Mouse (Mus musculus): Measurements from ENCODE around the gene Lrch2.
"Not testable (repeated sequence)": the region's sequence is repeated elsewhere in the genome, so short reads cannot be mapped to it uniquely, and the experiment has no call there.

Lrch2 gene

DNA sequence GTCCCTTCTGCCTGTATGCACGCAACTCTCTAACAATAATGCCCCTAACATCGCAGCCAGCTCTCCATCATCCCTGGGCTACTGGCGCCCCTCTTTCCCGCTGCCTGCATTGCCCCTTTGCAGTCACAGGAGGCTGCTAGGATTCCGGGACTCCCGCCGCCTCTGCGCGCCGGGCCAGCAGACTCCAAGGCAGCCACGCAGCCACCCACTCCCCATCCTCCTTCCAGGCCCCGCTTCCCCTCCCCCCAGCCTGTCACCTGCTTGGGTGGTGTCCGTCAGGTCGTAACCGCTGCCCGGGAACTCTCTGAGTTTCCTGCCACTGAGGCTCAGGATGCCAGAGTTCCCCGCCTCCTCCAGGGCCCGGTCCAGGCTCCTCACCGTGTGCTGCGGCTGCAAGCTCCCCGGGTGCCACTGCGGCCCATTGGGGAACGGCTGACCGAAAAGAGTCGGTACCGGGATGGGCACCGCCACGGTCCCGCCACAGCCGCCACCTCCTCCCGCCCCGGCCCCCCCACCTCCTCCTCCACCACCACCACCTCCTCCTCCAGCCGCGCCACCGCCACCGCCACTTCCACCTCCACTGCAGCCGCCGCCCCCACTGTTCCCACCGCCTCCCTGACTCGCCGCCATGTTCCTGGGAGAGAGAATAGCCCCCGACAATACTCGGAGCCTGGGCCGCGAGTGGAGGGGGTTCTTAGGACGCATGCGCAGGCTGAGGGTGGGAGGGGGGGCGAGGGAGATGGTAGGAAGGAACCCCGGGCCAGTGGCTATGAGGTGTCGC is at the start of gene Lrch2:
TSS of gene Lrch2 (minus strand) at position 661 of the 781 bp plus-strand sequence.
- DNase-seq = peak; percentile 23

DNA sequence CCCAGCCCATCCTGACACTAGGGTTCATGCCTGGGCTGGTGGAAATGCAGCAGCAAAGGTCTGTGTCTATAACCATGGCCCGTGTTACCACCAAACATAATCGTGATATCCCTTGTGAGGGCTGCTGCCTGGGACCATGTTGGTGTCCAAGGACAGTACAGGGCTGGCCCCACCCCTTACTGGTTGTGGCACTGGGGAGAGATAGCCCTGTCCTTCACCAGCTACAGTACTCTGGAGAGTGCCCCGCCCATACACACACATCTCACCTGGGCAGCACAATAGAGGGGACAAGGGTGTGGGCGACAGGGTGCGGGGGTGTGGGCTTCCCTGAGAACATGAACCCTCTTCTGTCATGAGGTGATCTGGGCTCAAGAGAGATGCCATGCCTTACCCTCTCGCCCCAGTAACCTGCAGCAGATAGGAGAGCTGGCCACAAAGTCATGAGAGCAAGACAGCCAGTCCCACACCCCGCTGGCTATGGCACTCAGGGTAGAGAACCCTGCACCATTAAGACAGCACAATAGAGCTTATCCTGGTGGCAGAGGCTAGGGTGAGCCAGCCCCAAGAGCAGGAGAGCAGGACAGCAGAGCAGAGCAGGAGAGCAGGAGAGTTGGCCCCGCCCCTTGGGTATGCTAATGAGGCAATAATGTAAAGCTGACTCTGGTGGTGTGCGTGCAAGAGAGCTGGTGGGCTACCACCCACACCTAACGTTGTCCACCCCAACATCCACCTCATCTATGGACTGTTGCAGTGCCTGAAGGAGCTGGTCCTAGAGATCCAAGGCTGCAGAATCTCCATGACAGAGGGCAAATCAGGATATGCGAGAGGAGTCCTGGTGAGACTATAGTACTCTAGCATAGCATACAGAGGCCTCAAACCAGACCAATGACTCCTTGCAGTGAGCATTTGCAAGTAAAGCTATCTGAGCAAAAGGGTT is 12.7 kb downstream of the Lrch2 start:
- DNase-seq = no peak

DNA sequence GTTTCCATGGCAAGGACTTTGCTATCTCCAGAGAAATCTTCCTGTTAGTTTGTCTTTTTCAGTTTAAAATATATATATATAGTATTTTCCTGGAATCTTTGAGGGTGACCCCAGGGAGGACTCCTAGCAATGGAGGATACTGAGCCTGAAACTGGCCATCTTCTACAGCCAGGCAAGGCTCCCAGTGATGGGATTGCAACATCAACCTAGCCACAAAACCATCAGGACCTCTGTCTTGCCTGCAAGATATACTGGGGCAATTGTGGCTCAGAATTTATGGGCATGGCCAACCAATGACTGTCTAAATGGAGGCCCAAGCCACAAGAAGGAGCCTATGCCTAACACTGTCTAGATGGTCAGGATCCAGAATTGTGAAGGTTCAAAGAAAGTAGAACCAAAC is 15.5 kb downstream of the Lrch2 start:
- DNase-seq = no peak

- not testable (repeated sequence) for DNase-seq
Measured at GRCm38 (mm10) chrX:147537117-147537516, 16.8 kb downstream of the Lrch2 start.

GRCm38 (mm10) chrX:147535616-147536015 is 18.3 kb downstream of the Lrch2 start:
- DNase-seq = no peak

GRCm38 (mm10) chrX:147531675-147532074 is 22.2 kb downstream of the Lrch2 start:
- DNase-seq = no peak

DNA sequence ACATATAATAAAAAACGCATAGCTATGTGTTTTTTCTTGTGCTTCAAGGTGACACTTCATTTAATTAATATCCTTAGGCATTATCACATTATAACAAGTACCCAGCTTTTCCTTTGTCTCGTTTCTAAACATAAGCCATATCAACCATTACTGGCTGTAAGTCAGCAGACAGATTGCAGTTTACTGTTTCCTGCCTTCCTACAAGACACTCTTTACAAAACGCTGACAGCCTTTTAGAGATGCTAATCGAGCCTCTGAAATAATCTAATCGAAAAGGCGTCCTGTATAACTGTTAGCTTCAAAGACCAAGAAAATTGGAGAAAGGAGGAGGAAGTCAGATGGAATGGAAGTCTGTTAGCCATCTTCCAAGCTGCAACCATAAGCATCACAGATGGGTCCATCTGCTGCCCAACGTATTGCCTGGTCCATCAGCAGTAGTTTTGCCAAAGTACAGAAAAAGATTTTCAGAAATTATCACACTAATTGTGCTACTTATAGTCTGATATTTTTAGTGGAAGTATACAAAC is 26.2 kb downstream of the Lrch2 start:
- no peak for DNase-seq

DNA sequence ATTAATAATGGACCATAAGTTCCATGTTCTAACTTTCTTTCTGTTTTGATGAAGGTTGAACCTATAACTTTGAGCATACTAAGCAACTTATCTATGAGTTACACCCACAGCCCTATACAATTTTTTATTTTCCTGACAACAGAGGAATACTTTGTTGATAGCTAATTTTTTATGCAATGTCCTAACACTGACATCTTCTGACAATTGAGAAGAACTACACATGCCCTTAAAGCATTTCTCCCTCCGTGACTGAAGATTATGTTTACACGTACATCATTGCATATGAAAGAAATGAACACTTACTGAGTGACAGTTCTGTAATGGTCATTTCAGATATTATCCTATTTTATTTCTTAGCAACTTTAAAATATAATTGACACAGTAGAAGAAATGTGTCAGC is 64.3 kb downstream of the Lrch2 start:
- no peak for DNase-seq

GRCm38 (mm10) chrX:147453610-147454009 is 100.3 kb downstream of the Lrch2 start, which contains the start of gene Vmn1r239-ps:
Gene Vmn1r239-ps (minus strand): TSS chrX:147453710.
- not testable (repeated sequence) for DNase-seq

- DNase-seq = no peak
Measured at GRCm38 (mm10) chrX:147443386-147443785, 110.5 kb downstream of the Lrch2 start.

- no peak for DNase-seq
Measured at GRCm38 (mm10) chrX:147435400-147435799, 118.5 kb downstream of the Lrch2 start.

- DNase-seq = no peak
Measured at GRCm38 (mm10) chrX:147429753-147430152, 124.1 kb downstream of the Lrch2 start.

- no peak for DNase-seq
Measured at GRCm38 (mm10) chrX:147429129-147429528, 124.8 kb downstream of the Lrch2 start, which contains the start of gene Il13ra2. Gene Il13ra2 (minus strand): TSS chrX:147429192.

Measured in liver (tissue).